Mouse (Mus musculus): ENCODE data around the gene Cd70.

GRCm38 (mm10) chr17:57170616-57171260 lies 21.2 kb upstream of the Cd70 start:
- TF ChIP-seq GATA1 (IDR thresholded peaks at IDR 0.05; ENCODE audit: low read length) (no peak), TAL1 (IDR thresholded peaks at IDR 0.05; ENCODE audit: low read length) (no peak)
